Mouse (Mus musculus) c-Kit-positive CD71-positive TER-119-negative erythroid progenitor cells, embryonic 14.5 days (primary cell): Measurements from ENCODE around the gene Hnrnpul2.
"Not testable (repeated sequence)": the region's sequence is repeated elsewhere in the genome, so short reads cannot be mapped to it uniquely, and the experiment has no call there.

Experiments used
- DNase-seq: peaks from one replicate; pipeline ENCODE4 v3.0.0-alpha.2; 2013; ENCODE audit warnings: low read depth

Gene Hnrnpul2

DNA sequence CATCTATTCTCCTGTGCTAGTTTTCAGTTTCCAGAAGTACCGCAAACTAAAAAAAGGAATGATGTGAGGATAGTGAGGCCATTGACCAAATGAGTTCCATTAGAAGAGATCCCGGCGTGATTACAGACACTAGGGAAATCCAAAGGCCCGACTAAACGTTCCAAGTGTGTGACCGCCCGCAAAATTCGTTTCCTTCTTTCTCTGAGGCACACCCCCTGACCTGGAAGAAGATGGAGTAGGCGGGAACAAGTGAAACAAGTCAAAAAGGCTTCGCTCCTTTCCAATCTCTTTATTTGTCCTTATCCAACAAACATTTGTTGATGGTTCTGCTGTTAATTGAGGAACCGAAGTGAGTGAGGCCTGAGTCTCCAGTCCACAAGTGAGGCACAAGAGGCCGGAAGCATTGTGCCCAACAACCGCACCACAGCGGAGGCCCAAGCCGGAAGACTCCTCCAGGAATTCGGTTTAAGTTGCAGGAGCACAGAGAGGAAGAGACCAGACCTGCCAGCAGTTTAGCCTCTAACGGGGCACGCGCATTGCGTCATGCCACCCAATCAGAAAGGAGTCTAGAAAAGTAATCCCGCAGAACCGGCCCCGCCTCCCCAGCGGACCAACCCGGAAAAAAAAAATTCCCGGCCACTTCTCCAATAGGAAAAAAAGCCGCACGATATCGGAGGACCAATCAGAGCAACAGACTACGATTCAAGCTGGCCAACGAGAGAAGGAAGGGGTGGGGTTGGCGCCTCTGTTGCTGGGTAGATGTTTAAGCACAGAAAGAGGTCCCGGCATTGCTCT is 812 bp upstream of the Hnrnpul2 start, which contains the start of gene Ttc9c:
Ttc9c (minus strand) TSS at position 533 of the 795 bp plus-strand sequence.
- peak; percentile 97 for DNase-seq

DNA sequence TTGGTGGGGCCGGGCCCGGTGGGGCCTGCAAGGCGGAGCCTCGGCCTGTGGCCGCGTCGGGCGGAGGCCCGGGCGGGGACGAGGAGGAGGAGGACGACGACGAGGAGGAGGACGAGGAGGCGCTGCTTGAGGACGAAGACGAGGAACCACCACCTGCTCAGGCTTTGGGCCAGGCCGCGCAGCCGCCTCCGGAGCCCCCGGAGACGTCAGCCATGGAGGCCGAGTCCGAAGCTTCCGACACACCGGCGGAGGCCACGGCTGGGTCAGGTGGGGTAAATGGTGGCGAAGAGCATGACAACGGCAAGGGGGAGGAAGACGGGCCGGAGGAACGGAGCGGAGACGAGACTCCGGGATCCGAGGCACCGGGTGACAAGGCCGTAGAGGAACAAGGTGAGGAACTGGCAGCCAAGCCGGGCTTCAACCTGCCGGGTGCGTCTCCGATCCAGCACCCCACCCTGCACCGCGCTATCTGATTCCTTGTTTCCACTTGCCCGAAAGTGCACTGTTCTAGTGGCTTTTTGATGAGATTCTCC is 680 bp downstream of the Hnrnpul2 start:
- no peak for DNase-seq

DNA sequence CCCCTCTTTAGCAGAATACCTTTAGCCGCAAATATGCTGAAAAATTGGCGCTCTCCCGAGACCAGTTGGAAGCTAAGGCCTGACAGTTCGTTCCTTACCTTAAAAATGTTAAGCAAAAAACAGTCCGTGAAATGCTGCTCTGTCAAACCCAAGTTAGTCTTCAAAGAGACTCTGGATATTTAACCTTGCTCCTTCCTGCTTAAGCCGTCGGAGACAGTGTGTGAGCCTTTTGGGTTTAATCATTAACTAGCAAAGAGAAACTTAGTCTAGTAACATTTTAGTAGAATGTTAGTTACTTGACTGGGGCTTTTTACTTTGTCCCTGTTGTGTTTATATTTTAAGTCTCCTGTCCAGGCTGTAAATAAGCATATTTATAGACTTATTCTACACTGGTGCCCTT is 1.3 kb downstream of the Hnrnpul2 start:
- DNase-seq, result no peak

DNA sequence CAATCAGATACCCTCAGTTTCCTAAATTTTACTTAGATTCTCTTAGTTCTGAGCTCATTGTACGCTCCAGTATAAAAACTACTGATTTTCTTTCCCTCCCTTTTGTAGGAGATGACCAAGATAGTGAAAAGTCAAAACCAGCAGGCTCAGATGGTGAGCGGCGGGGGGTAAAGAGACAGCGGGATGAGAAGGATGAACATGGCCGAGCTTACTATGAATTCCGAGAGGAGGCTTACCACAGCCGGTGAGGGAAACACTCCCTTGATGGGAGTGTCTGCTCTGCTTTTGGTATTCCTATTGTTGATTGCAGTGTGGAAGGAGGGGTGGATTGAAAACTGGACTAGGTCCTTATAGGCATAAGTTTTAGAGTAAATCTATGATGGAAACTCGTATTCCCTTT is 2.9 kb downstream of the Hnrnpul2 start:
- DNase-seq, result no peak

DNA sequence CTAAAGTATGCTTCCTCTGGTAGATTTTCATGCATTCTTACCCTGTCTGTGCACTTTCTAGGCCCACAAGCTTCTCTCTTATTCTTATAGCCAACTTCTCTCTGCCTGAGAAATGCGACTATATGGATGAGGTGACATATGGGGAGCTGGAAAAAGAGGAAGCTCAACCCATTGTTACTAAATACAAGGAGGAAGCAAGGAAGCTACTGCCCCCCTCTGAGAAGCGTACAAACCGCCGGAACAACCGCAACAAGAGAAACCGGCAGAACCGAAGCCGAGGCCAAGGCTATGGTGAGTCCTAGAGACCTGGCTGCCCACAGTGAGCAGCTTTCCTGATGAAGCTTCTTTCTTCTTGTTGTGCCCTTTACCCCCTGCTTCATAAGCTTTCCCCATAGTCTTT is 9.8 kb downstream of the Hnrnpul2 start, which contains the start of gene AC129217.1:
AC129217.1 (plus strand) TSS at position 114 of the 400 bp plus-strand sequence.
- DNase-seq, result no peak

GRCm38 (mm10) chr19:8830664-8831063 is 10.9 kb downstream of the Hnrnpul2 start:
- no peak for DNase-seq

DNA sequence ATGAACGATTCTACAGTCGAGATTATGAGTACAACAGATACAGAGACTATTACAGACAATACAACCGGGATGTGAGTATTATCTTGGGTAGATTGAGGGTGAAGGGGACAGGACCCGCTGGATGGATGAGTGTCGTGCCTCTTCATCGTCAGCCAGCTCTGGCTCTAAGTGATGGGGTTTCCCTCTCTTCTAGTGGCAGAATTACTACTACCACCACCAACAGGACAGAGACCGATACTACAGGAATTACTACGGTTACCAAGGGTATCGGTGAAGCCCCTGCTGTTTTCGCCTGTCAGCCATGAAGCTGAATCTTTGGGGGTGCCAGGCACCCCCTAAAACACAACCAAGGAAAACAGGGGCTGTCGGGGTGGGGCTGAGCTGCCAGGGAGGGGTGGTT is 11.5 kb downstream of the Hnrnpul2 start:
- no peak for DNase-seq

- DNase-seq, result no peak
Observed at GRCm38 (mm10) chr19:8832971-8833370, 13.2 kb downstream of the Hnrnpul2 start.

DNA sequence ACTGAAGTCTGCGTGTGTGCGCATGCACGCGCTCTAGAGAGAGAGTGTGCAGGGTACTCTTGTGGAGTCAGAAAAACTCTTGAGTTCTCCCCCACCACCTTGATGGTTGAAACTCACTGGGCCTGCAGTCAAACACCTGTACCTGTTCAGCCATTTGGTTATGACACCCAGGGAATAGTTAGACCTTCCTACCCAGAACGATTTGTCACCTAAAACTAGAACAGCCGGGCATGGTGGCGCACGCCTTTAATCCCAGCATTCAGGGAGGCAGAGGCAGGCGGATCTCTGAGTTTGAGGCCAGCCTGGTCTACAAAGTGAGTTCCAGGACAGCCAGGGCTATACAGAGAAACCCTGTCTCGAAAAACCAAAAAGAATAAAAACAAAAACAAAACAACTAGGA is 16.5 kb downstream of the Hnrnpul2 start:
- DNase-seq, result not testable (repeated sequence)

- DNase-seq, result peak; percentile 71
Observed at GRCm38 (mm10) chr19:8837251-8837791, 17.5 kb downstream of the Hnrnpul2 start, which contains the start of gene Bscl2. TSS of gene Bscl2 (plus strand) at chr19:8837467.

GRCm38 (mm10) chr19:8838041-8838730 is 18.4 kb downstream of the Hnrnpul2 start:
- no peak for DNase-seq

DNA sequence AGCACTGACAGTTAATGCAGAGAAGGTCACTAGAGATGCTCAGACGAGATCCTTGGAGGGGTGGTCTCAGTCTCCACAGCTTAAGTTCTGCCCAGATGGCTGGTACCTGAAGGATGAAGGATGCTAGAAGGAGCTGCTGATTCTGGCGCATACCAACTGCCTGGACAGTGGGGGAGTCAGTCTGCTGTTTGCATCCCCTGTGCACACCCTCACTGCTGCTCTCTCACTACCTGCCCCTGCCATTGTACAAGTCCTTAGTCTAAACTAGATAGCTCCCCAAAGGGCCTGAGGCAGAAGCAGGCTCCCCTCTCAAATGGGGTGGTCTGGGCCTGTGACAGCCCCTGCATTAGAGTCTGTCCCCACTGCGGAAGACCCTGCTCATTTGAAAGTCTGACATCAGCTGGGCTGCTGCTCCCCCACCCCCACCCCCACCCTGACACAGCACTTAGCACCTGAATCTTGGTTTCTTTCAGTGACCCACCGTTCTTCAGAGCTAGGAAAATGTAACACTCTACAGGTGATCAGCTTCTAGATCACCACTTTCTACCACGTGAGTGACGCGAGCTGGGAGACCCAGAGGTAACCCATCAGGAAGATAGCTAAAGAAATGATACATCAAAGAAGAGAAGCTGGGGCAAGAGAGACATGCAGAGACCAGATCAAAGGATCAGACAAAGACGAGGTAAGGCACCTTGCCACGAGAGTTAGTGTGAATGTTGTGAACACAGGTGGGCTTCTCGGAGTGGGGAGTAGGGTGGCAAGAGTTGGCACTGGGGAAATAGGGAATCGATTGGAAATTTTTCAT is 19.5 kb downstream of the Hnrnpul2 start, which contains the start of gene Gng3:
Gng3 (minus strand) TSS at position 92 of the 805 bp plus-strand sequence.
- DNase-seq, result no peak

GRCm38 (mm10) chr19:8839908-8840791 is 20.3 kb downstream of the Hnrnpul2 start:
- DNase-seq, result peak; percentile 67

DNA sequence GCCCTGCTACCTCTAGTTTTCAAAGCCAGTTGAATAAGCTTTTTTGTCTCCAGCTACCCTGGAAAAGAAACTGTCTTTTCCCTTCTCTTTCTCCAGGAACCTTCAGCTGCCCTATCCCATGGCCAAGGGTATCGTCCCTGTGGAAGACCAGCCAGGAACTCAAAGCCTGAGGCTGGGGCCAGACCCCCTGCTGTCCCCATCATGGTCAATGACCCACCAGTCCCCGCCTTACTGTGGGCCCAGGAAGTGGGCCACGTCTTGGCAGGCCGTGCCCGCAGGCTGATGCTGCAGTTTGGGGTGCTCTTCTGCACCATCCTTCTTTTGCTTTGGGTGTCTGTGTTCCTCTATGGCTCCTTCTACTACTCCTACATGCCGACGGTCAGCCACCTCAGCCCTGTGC is 21.2 kb downstream of the Hnrnpul2 start:
- no peak for DNase-seq

DNA sequence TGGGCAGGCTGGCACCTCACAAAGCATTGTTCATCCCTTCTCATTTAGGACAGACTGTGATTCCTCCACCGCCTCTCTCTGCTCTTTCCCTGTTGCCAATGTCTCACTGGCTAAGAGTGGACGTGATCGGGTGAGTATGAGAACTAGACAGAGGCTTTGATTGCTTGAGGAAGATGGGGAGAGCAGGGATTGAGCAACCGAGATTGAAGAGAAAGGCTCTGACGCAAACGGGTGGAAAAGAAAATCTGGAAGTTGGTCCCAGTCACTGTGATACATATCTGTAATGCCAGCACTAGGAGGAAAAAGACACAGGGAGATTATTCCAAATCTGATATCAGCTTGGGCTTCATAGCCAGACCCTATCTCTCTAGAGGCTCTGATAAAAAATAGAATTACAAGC is 23.2 kb downstream of the Hnrnpul2 start:
- DNase-seq, result no peak

DNA sequence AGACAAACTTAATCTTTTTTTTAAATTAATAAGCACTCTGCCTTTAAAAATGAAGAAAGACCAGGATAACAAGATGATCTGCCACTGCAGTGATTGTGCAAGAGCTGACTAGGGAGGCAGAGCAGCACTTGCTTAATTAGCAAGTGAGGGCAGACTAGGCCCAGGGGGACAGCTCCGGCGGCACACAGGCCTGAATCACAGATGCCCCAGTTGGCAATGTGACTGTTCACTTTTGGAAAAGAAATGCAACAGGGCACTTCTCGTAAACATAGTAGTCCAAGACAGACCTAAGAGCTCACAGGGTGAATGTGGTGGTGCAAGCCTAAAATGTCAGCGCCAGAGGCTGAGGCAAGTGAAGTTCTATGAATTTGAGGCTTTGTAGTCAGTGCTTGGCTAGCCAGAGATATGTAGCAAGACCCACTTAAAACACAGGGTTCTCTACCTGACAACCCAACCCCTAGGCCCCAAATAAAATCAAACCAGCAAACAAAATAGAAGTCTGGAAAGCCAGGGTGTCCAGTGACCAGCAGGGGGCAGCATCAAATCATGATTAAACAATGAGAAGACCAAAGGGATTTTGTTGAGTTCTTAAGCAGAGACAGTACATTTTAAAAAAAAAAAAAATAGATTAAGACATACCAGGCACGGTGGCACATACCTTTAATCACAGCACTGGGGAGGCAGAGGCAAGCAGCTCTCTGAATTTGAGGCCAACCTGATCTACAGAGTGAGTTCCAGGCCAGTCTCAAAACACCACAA is 24.7 kb downstream of the Hnrnpul2 start:
- DNase-seq, result peak; percentile 78

DNA sequence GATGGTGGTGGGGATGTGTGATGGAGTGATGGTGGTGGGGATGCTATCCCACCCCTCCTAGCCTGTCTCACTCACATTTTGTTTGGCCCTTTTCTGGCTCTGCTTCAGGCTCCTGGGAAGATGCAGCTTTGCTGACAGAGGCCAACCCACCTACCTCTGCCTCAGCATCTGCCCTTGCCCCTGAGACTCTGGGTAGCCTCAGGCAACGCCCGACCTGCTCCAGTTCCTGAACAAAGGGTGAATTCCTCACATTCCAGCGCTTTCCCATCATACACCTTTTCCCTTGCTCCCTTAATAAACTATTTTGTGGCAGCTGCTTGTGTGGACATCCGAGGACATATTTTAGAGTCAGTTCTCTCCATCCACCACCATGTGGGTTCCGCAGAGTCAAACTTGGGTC is 28.5 kb downstream of the Hnrnpul2 start:
- no peak for DNase-seq

- no peak for DNase-seq
Observed at GRCm38 (mm10) chr19:8850402-8850901, 30.6 kb downstream of the Hnrnpul2 start, which contains the start of gene Lrrn4cl. TSS of gene Lrrn4cl (plus strand) at chr19:8850768.

GRCm38 (mm10) chr19:8851639-8852038 is 31.8 kb downstream of the Hnrnpul2 start:
- no peak for DNase-seq
